Mouse (Mus musculus) stomach, postnatal 0 days (tissue): ENCODE results near the gene Lrig2.

Experiments
- CTCF ChIP-seq: IDR thresholded peaks from 2 replicates; pipeline ENCODE4 v1.5.1; 2016; ENCODE audit warnings: antibody characterized with exemption, low read depth, mild to moderate bottlenecking, moderate library complexity
- EP300 ChIP-seq: optimal IDR thresholded peaks from 2 replicates; pipeline ENCODE3; 2016; ENCODE audit warnings: antibody characterized with exemption

DNA sequence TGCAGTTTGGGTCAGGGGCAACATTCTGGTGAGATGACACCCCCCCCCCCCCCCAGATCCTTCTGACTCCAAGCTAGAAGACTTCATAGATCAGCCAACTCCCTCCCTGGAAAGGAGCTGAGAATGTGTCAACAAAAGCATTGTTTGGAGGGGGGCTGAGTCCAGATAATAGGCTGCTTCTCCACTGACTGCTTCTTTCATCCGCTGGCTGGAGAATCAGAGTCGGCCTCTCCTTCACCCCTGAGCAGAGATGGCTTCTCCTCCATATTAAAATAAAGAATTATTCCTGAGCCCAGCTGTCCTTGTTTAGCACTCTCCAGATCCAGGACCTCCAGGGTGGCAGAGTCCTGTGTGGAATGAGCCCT, 30.3 kb upstream of the Lrig2 start:
- TF ChIP-seq CTCF (no peak), EP300 (no peak)
